Mouse (Mus musculus): ENCODE data around the gene Nsmce1. TPM values are rescaled to one million over a fixed set of nuclear protein-coding genes. Genes with fewer than 3 reads are reported as not detected.
A peak's percentile ranks its signal among the peaks of the same experiment; 100 is the strongest.

The Nsmce1 gene
- polyA plus RNA-seq, 1 experiment from 2014 or later, result 128 TPM

DNA sequence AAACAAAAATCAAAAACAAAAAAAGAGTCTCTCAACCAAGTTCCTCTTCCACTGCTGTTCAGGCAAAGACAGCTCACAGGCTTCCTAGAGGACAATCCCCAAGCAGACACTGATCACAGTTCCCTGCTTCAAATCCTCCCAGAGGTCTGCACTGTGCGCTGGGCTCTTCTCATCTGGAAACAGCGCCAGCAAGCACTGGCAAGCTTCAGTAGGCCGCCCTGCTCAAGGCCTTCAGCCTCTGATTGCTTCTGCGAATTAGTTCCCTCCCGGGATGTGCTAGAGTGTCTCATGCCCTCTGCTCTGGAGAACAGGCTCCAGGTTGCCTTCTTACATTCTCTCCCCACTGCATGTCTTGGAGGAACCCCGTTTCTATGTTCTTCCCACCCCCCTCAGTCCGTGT is 6.6 kb downstream of the Nsmce1 start:
- Histone ChIP-seq H3K36me3 (ENCODE audit: control insufficient read depth, insufficient read depth, low read length) (peaks cover 50% of the 10 kb centered on the region), H3K9ac (ENCODE audit: low read length) (no peak overlapping the region), H3K27ac (ENCODE audit: low read depth) (no peak overlapping the region), H3K27me3 (replicated peaks; ENCODE audit: control insufficient read depth, insufficient read depth, low read length) (no peaks in the 10 kb centered on the region), H3K9me3 (ENCODE audit: control insufficient read depth, low read length) (no peaks in the 10 kb centered on the region), H3K4me3 (ENCODE audit: low read depth, low read length) (no peak overlapping the region), H3K4me2 (ENCODE audit: low read length) (no peak overlapping the region), H3K4me1 (replicated peaks; ENCODE audit: control insufficient read depth, insufficient read depth, low read length) (0 out of 2 replicates have a peak, but pooled peaks cover 4% of the 10 kb centered on the region)
- ATAC-seq (replicated peaks; ENCODE audit: low FRiP score, low TSS enrichment, low read depth) (no peak), DNase-seq (ENCODE audit: low spot score) (no peak)
- WGBS, result 91% methylated on average over 7 of the region's 7 CpGs

DNA sequence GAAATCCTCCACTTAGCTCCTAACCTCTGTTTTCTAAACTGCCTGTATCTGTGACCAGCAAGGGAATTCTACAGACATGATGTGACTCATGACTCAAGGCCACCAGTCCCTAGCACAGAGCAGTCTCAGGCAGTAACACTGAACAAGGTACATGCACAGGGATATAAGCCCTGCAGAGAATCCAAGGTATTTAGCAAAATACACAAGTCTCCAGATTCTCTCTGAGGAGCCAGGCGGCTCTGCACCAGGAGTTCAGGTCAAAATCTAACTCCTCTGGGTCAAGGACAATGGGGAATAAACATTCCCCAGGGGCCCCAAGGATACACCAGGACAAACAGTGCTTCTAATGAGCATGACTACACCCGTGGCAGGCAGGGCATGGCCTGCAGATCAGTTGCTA is 8.5 kb downstream of the Nsmce1 start:
- no peak overlapping the region for H3K4me3 ChIP-seq (ENCODE audit: low read depth, low read length)
- 65% methylated on average over 2 of the region's 2 CpGs for whole genome bisulfite sequencing
- ATAC-seq (replicated peaks; ENCODE audit: low FRiP score, low TSS enrichment, low read depth) (no peak), DNase-seq (ENCODE audit: low spot score) (no peak)
- no peak overlapping the region for H3K9ac ChIP-seq (ENCODE audit: low read length)
- H3K27ac ChIP-seq (ENCODE audit: low read depth), result no peak overlapping the region
- H3K36me3 ChIP-seq (ENCODE audit: control insufficient read depth, insufficient read depth, low read length), result peaks cover 56% of the 10 kb centered on the region
- H3K27me3 ChIP-seq (replicated peaks; ENCODE audit: control insufficient read depth, insufficient read depth, low read length), result no peaks in the 10 kb centered on the region
- no peaks in the 10 kb centered on the region for H3K4me1 ChIP-seq (replicated peaks; ENCODE audit: control insufficient read depth, insufficient read depth, low read length)
- no peak overlapping the region for H3K4me2 ChIP-seq (ENCODE audit: low read length)
- no peaks in the 10 kb centered on the region for H3K9me3 ChIP-seq (ENCODE audit: control insufficient read depth, low read length)

DNA sequence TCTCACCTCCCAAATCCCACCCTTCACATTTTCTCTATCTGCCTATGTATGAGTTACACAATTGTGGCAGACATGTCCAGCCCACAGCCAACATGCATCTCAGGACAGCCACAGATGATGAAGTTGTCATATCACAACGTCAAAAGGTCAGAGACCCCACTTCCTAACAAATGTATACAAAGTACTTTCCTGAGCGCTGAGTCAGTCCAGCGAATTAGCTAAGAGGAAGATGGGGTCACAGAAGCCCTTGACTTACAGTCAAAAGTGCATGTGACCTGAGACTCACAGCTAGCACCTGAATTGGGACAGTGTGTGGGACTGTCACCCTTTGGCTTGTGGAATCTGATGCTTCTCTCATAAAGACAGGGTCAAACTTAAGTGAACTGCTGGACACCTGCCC is 9.1 kb downstream of the Nsmce1 start:
- ATAC-seq (replicated peaks; ENCODE audit: low FRiP score, low TSS enrichment, low read depth) (no peak), DNase-seq (ENCODE audit: low spot score) (no peak)
- Histone ChIP-seq H3K36me3 (ENCODE audit: control insufficient read depth, insufficient read depth, low read length) (peaks cover 61% of the 10 kb centered on the region), H3K9me3 (ENCODE audit: control insufficient read depth, low read length) (no peaks in the 10 kb centered on the region), H3K4me3 (ENCODE audit: low read depth, low read length) (no peak overlapping the region), H3K4me1 (replicated peaks; ENCODE audit: control insufficient read depth, insufficient read depth, low read length) (no peaks in the 10 kb centered on the region), H3K27me3 (replicated peaks; ENCODE audit: control insufficient read depth, insufficient read depth, low read length) (no peaks in the 10 kb centered on the region), H3K27ac (ENCODE audit: low read depth) (no peak overlapping the region), H3K4me2 (ENCODE audit: low read length) (no peak overlapping the region), H3K9ac (ENCODE audit: low read length) (no peak overlapping the region)
- WGBS, result 80% methylated on average over 3 of the region's 3 CpGs

DNA sequence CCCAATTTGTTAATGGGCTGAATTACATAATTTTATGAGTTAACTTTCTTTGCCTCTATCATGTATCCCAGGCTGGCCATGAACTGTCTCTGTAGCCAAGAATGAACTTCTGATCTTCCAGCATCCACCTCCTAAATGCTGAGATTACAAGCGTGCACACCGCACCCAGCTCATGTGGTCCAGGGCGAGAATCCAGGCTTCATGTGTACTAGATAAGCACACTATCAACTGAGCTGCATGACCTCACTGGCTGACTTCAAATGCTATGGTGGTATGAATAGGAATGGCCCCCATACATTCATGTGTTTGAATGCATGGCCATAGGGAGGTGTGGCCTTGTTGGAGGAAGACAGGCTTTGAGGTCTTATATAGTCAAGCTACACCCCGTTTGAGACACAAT is 10.9 kb downstream of the Nsmce1 start:
- peaks cover 53% of the 10 kb centered on the region for H3K36me3 ChIP-seq (ENCODE audit: control insufficient read depth, insufficient read depth, low read length)
- H3K4me1 ChIP-seq (replicated peaks; ENCODE audit: control insufficient read depth, insufficient read depth, low read length), result peaks cover 10% of the 10 kb centered on the region
- ATAC-seq (replicated peaks; ENCODE audit: low FRiP score, low TSS enrichment, low read depth), result no peak
- no peak overlapping the region for H3K4me2 ChIP-seq (ENCODE audit: low read length)
- no peaks in the 10 kb centered on the region for H3K27me3 ChIP-seq (replicated peaks; ENCODE audit: control insufficient read depth, insufficient read depth, low read length)
- DNase-seq (ENCODE audit: low spot score), result no peak
- no peak overlapping the region for H3K27ac ChIP-seq (ENCODE audit: low read depth)
- no peak overlapping the region for H3K9ac ChIP-seq (ENCODE audit: low read length)
- 93% methylated on average over 4 of the region's 4 CpGs for WGBS
- H3K4me3 ChIP-seq (ENCODE audit: low read depth, low read length), result no peak overlapping the region
- no peaks in the 10 kb centered on the region for H3K9me3 ChIP-seq (ENCODE audit: control insufficient read depth, low read length)

DNA sequence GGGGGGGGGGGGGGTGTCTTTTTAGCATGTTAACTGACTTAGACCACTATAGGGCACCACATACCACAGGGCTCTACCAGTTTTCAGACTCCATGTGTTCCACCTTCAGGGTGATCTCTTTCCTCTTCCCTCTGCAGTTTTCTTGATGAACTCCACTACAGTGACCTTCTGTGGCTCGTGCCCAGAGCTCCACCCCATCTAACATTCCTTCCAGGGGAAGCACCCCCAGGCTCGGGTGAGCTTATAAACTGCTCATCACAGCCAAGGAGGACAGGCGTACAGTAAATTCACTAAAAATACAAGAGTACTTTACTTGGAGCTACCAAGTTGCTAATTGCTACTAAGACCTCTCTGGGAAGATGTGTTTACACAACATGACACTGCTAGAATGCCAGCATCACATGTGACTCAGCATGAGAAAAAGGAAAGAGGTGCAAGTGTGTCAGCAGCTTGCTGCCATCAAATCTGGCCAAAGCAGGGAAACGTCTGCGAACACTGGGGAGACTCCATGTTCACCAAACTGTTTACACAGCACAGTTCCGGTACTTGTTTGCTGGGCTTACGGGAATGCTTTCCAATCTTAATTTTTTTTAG is 12.9 kb downstream of the Nsmce1 start:
- no peak for ATAC-seq (replicated peaks; ENCODE audit: low FRiP score, low TSS enrichment, low read depth)
- peaks cover 36% of the 10 kb centered on the region for H3K36me3 ChIP-seq (ENCODE audit: control insufficient read depth, insufficient read depth, low read length)
- WGBS, result 64% methylated on average over 7 of the region's 7 CpGs

DNA sequence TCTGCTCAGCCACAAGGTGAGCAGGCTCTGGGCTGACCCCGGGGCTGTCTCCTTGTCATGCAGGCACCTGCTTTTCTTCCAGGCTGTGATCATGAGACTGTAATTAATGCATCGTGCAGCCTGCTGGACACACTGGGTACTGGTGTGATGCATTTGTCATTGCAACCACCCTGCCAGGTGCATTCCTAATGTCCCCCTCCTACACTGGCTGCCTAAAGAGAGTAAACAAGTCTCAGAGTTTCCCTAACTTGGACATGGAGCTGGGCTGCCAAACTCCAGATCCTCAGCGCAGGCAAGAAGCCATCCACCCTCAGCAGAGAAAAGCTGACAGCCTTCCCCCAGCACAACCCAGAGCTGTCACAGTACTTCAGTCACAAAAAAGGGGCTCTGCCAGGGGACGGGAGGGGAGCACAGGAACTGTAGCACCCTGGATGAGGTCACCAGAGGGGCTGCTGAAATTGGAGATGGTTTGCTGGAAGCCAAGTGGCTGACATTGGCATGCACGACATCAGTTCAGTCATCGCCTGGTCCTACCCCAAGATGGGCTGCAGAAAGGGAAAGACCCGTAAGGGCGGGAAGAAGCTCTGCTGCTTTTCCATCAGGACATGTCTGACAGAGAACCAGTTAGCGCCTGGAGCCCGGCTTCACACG is 15.7 kb downstream of the Nsmce1 start:
- Histone ChIP-seq H3K27me3 (replicated peaks; ENCODE audit: control insufficient read depth, insufficient read depth, low read length) (no peaks in the 10 kb centered on the region), H3K4me2 (ENCODE audit: low read length) (no peak overlapping the region), H3K4me3 (ENCODE audit: low read depth, low read length) (no peak overlapping the region), H3K36me3 (ENCODE audit: control insufficient read depth, insufficient read depth, low read length) (peaks cover 24% of the 10 kb centered on the region), H3K9me3 (ENCODE audit: control insufficient read depth, low read length) (no peaks in the 10 kb centered on the region), H3K9ac (ENCODE audit: low read length) (no peak overlapping the region), H3K27ac (ENCODE audit: low read depth) (peak overlapping the region; percentile 12), H3K4me1 (replicated peaks; ENCODE audit: control insufficient read depth, insufficient read depth, low read length) (peaks cover 20% of the 10 kb centered on the region)
- WGBS, result 54% methylated on average over 11 of the region's 11 CpGs
- DNase-seq (ENCODE audit: low spot score), result no peak
- no peak for ATAC-seq (replicated peaks; ENCODE audit: low FRiP score, low TSS enrichment, low read depth)

More for the DNA sequence above, 12.9 kb downstream of the Nsmce1 start:
- Histone ChIP-seq H3K27ac (ENCODE audit: low read depth) (no peak overlapping the region), H3K9ac (ENCODE audit: low read length) (no peak overlapping the region), H3K27me3 (replicated peaks; ENCODE audit: control insufficient read depth, insufficient read depth, low read length) (no peaks in the 10 kb centered on the region), H3K4me3 (ENCODE audit: low read depth, low read length) (no peak overlapping the region), H3K4me2 (ENCODE audit: low read length) (no peak overlapping the region), H3K9me3 (ENCODE audit: control insufficient read depth, low read length) (no peaks in the 10 kb centered on the region), H3K4me1 (replicated peaks; ENCODE audit: control insufficient read depth, insufficient read depth, low read length) (peaks cover 12% of the 10 kb centered on the region)
- DNase-seq (ENCODE audit: low spot score), result no peak

DNA sequence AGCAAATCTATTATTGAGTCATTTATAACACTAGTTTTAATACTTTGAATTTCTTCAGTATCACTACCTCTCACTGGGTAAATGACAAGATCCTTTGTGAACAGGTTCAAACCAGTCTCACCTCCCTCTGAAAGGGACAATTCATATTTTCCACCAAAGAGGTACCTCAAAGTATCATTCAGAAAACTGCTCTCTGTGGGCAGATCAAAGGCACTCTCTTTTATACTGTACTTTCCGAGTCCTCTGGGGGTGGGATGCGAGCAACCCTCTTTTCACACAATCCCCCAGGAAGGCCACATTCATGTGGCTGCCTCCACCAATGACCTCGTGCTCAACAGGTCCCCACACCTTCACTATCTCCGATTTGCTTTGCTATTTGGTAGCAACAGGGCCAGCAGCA is 16.9 kb downstream of the Nsmce1 start:
- no peak for ATAC-seq (replicated peaks; ENCODE audit: low FRiP score, low TSS enrichment, low read depth)
- peaks cover 20% of the 10 kb centered on the region for H3K4me1 ChIP-seq (replicated peaks; ENCODE audit: control insufficient read depth, insufficient read depth, low read length)
- H3K4me2 ChIP-seq (ENCODE audit: low read length), result no peak overlapping the region
- peaks cover 24% of the 10 kb centered on the region for H3K36me3 ChIP-seq (ENCODE audit: control insufficient read depth, insufficient read depth, low read length)
- no peaks in the 10 kb centered on the region for H3K27me3 ChIP-seq (replicated peaks; ENCODE audit: control insufficient read depth, insufficient read depth, low read length)
- WGBS, result 73% methylated on average over 4 of the region's 4 CpGs
- no peak for DNase-seq (ENCODE audit: low spot score)
- no peak overlapping the region for H3K27ac ChIP-seq (ENCODE audit: low read depth)
- no peaks in the 10 kb centered on the region for H3K9me3 ChIP-seq (ENCODE audit: control insufficient read depth, low read length)
- no peak overlapping the region for H3K4me3 ChIP-seq (ENCODE audit: low read depth, low read length)
- H3K9ac ChIP-seq (ENCODE audit: low read length), result no peak overlapping the region

DNA sequence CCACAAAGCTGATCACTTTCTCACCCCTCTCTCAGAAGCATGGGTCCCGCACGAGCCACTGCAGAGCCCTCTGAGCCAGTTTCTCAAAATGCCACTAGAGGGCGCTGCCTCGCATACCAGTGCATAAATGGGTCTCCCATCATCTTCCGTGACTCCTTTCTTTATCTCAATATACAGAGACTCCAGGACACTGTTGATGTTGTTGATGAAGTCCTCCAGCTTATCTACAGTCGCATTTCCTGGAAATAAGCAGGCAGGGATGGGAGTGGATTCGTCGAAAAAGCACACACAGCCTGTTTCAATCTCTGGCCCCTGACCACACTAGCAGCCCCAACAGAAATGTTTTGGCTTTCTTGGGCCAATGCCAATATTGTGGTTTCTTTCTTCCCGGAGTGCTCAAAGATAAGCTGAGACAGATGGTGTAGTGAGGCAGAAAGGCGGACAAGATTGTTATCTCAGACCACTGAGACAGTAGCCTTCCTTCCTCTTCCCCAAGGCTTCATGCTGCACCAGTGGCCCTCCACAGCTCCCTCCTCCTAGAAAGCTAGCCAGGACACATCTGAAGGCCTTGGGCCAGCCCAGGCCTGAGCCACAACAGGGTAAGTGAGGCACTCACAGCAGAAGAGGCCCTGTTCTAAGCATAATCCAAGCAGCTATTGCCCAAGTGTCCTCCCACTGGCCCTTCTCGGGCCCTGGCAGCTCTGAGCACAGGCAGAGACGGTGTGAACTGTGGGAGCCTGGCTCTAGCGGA is 19.2 kb downstream of the Nsmce1 start:
- peak overlapping the region; percentile 64; the same call in 1 of the 2 replicates for H3K27ac ChIP-seq (ENCODE audit: low read depth)
- DNase-seq (ENCODE audit: low spot score) (peak; percentile 82), ATAC-seq (replicated peaks; ENCODE audit: low FRiP score, low TSS enrichment, low read depth) (peak; percentile 67)
- no peak overlapping the region for H3K9ac ChIP-seq (ENCODE audit: low read length)
- H3K4me1 ChIP-seq (replicated peaks; ENCODE audit: control insufficient read depth, insufficient read depth, low read length), result peaks cover 20% of the 10 kb centered on the region
- H3K4me2 ChIP-seq (ENCODE audit: low read length), result no peak overlapping the region
- no peak overlapping the region for H3K4me3 ChIP-seq (ENCODE audit: low read depth, low read length)
- H3K36me3 ChIP-seq (ENCODE audit: control insufficient read depth, insufficient read depth, low read length), result peaks cover 38% of the 10 kb centered on the region
- 26% methylated on average over 13 of the region's 13 CpGs for WGBS
- no peaks in the 10 kb centered on the region for H3K27me3 ChIP-seq (replicated peaks; ENCODE audit: control insufficient read depth, insufficient read depth, low read length)
- H3K9me3 ChIP-seq (ENCODE audit: control insufficient read depth, low read length), result no peaks in the 10 kb centered on the region

Measured in intestine, embryonic 14.5 days (tissue).